Mouse (Mus musculus) megakaryocyte, embryonic 14.5 days (primary cell): ENCODE measurements around the gene Chrnb4. TPM values are rescaled to one million over a fixed set of nuclear protein-coding genes. Genes with fewer than 3 reads are reported as not detected.

ENCODE experiments used
- H3K27me3 ChIP-seq: replicated peaks from 2 replicates; pipeline ENCODE3; 2012; ENCODE audit warnings: inconsistent platforms
- H3K36me3 ChIP-seq: replicated peaks from 2 replicates; pipeline ENCODE3; 2012; ENCODE audit warnings: low read length, inconsistent platforms, mixed read lengths
- H3K4me1 ChIP-seq: 2 replicates; pipeline ENCODE4 v1.6.1; 2012; ENCODE audit warnings: inconsistent platforms
- H3K4me3 ChIP-seq: replicated peaks from 2 replicates; pipeline ENCODE3; 2012; ENCODE audit warnings: moderate library complexity, mild to moderate bottlenecking, inconsistent platforms
- H3K9me3 ChIP-seq: 2 replicates; pipeline ENCODE4 v1.6.1; 2012; ENCODE audit warnings: inconsistent platforms
- FLI1 ChIP-seq: IDR thresholded peaks from 2 replicates; pipeline ENCODE4 v1.6.1; 2012; ENCODE audit warnings: low read length, inconsistent platforms, mixed read lengths
- GATA1 ChIP-seq: IDR thresholded peaks from 3 replicates; pipeline ENCODE4 v1.6.1; 2012; ENCODE audit warnings: mixed read lengths, low read length, inconsistent platforms, borderline replicate concordance
- polyA plus RNA-seq: library from polyadenylated mRNA; stranded (reverse); fragments of >175 nt; gene quantifications from 2 replicates; pipeline ENCODE4 v1.2.3, GENCODE M21; 2012; ENCODE audit warnings: low replicate concordance; ENCODE audit not compliant: insufficient read depth

The Chrnb4 gene
- not detected in 2 replicates for polyA plus RNA-seq

- Histone ChIP-seq H3K9me3 (no peaks in the 10 kb centered on the region), H3K4me1 (peaks cover 17% of the 10 kb centered on the region), H3K27me3 (peaks cover 49% of the 10 kb centered on the region), H3K4me3 (peak within 1 kb of the TSS; percentile 80), H3K36me3 (no peaks in the 10 kb centered on the region)
- TF ChIP-seq GATA1: no peak
- TF ChIP-seq FLI1: no peak
Observed at GRCm38 (mm10) chr9:55048211-55048880, at the start of gene Chrnb4. Chrnb4 (minus strand) TSS chr9:55048779.

- H3K27me3 ChIP-seq: peaks cover 37% of the 10 kb centered on the region
- H3K4me3 ChIP-seq: no peak overlapping the region
- no peaks in the 10 kb centered on the region for H3K36me3 ChIP-seq
- TF ChIP-seq GATA1: no peak
- TF ChIP-seq FLI1: no peak
- H3K9me3 ChIP-seq: no peaks in the 10 kb centered on the region
- H3K4me1 ChIP-seq: peaks cover under 1% of the 10 kb centered on the region
Observed at GRCm38 (mm10) chr9:55096870-55097269, 48.3 kb upstream of the Chrnb4 start.

GRCm38 (mm10) chr9:55096033-55096432 is 47.5 kb upstream of the Chrnb4 start:
- Histone ChIP-seq H3K4me1 (no peaks in the 10 kb centered on the region; the same call in 1 of the 2 replicates), H3K27me3 (peaks cover 39% of the 10 kb centered on the region), H3K4me3 (no peak overlapping the region), H3K36me3 (no peaks in the 10 kb centered on the region), H3K9me3 (no peaks in the 10 kb centered on the region)
- TF ChIP-seq FLI1 (no peak), GATA1 (no peak)

- TF ChIP-seq GATA1 (no peak), FLI1 (no peak)
- Histone ChIP-seq H3K9me3 (no peaks in the 10 kb centered on the region), H3K4me3 (no peak overlapping the region), H3K27me3 (peaks cover 17% of the 10 kb centered on the region), H3K4me1 (no peaks in the 10 kb centered on the region; the same call in 1 of the 2 replicates), H3K36me3 (no peaks in the 10 kb centered on the region)
Observed at GRCm38 (mm10) chr9:55090141-55090540, 41.6 kb upstream of the Chrnb4 start.

- Histone ChIP-seq H3K27me3 (peaks cover 17% of the 10 kb centered on the region), H3K4me3 (no peak overlapping the region), H3K9me3 (no peaks in the 10 kb centered on the region), H3K4me1 (no peaks in the 10 kb centered on the region; the same call in 1 of the 2 replicates), H3K36me3 (no peaks in the 10 kb centered on the region)
- TF ChIP-seq FLI1 (no peak), GATA1 (no peak)
Observed at GRCm38 (mm10) chr9:55089226-55089625, 40.6 kb upstream of the Chrnb4 start.

GRCm38 (mm10) chr9:55083154-55083913 is 34.8 kb upstream of the Chrnb4 start:
- Histone ChIP-seq H3K4me1 (peaks cover 28% of the 10 kb centered on the region), H3K4me3 (no peak overlapping the region), H3K9me3 (peaks cover 1% of the 10 kb centered on the region), H3K36me3 (no peaks in the 10 kb centered on the region), H3K27me3 (peaks cover 12% of the 10 kb centered on the region)
- TF ChIP-seq FLI1 (no peak), GATA1 (no peak)

GRCm38 (mm10) chr9:55067965-55068265 is 19.3 kb upstream of the Chrnb4 start:
- H3K9me3 ChIP-seq: no peaks in the 10 kb centered on the region
- no peaks in the 10 kb centered on the region for H3K4me1 ChIP-seq
- no peaks in the 10 kb centered on the region for H3K36me3 ChIP-seq
- no peak for TF ChIP-seq GATA1
- no peak for TF ChIP-seq FLI1
- peaks cover 22% of the 10 kb centered on the region for H3K27me3 ChIP-seq
- H3K4me3 ChIP-seq: no peak overlapping the region

GRCm38 (mm10) chr9:55067260-55067964 is 18.8 kb upstream of the Chrnb4 start:
- Histone ChIP-seq H3K27me3 (peaks cover 25% of the 10 kb centered on the region), H3K4me1 (no peaks in the 10 kb centered on the region), H3K9me3 (no peaks in the 10 kb centered on the region), H3K4me3 (no peak overlapping the region), H3K36me3 (no peaks in the 10 kb centered on the region)
- TF ChIP-seq FLI1 (no peak), GATA1 (no peak)

GRCm38 (mm10) chr9:55065241-55065640 is 16.7 kb upstream of the Chrnb4 start:
- H3K9me3 ChIP-seq: no peaks in the 10 kb centered on the region
- TF ChIP-seq GATA1: no peak
- no peak for TF ChIP-seq FLI1
- H3K4me1 ChIP-seq: no peaks in the 10 kb centered on the region
- H3K36me3 ChIP-seq: no peaks in the 10 kb centered on the region
- H3K4me3 ChIP-seq: no peak overlapping the region
- H3K27me3 ChIP-seq: peaks cover 40% of the 10 kb centered on the region
